Mouse (Mus musculus) left cerebral cortex, adult 2 months (tissue): ENCODE results near the gene Vmn1r184. TPM values are rescaled to one million over a fixed set of nuclear protein-coding genes. Genes with fewer than 3 reads are reported as not detected.
"Not testable (repeated sequence)": the region's sequence is repeated elsewhere in the genome, so short reads cannot be mapped to it uniquely, and the experiment has no call there.

ENCODE experiments used
- DNase-seq, 2 experiments: peaks; one replicate each; pipeline ENCODE4 v3.0.0; 2021 to 2022; ENCODE audit warnings: low spot score in 2 of 2, mixed read lengths in 1 of 2; ENCODE audit errors: extremely low spot score in 1 of 2
- H3K27ac ChIP-seq: fragments of 200-600 bp; 2 replicates; pipeline ENCODE4 v1.8.1; 2022
- H3K4me3 ChIP-seq: fragments of 200-600 bp; 2 replicates; pipeline ENCODE4 v1.8.1; 2022
- intact Hi-C: fragments of 180-260 bp; cut with DNase I; formaldehyde crosslinking; loops from one replicate; pipeline ENCODE4 v1.15.1; 2025
- long read RNA-seq, 2 experiments: library from polyadenylated mRNA; stranded (forward); transcript quantifications; one replicate each; pipeline ENCODE4 v2.0.0; 2021; ENCODE audit warnings: borderline mapping rate in 2 of 2
- total RNA-seq, 2 experiments: library from RNA; stranded (reverse); gene quantifications; 2 replicates each; pipeline ENCODE4 v1.2.3; 2021

Vmn1r184 gene
- not detected for total RNA-seq
- long read RNA-seq, experiment 1, result 0 reads
- long read RNA-seq, experiment 2, result 0 reads

GRCm38 (mm10) chr7:26260034-26260433 lies at the start of gene Vmn1r184:
TSS of gene Vmn1r184 (plus strand) at chr7:26260334.
- H3K4me3 ChIP-seq, DNase-seq, intact Hi-C loops: not testable (repeated sequence)

DNA sequence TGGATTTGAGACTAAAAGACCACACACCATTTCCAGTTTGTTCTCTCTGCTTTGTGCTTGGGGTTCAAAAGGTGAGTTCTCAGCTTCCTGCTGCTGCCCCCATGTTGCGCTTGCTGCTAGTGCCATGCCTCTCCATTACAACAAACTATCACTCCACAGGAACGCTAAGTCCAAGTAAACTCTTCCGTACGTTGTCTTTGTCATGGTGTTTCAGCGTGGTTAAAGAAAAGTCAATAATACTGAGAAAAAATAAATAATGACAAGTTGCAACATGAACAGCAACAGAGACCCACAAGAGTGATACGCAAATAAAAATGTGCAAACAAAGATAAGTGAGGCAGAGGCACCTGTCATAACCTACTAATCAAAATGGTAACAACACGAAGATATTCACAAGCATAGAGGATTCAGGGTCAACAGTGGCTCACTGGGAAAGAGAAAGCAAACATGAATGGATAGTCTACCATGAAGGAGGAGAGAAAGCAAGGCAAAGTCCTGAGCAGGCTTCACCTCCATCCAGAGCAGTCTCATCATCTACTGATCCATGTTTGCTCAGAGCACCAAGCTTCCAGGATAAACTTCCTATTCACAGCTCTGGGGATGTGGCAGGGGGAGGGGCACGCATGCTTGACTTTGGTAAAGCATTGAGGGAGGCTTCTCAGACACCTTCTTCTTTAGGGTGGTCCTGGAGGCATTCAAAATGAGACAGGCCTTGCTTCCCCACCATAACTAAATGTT lies 43.5 kb downstream of the Vmn1r184 start:
- DNase-seq, H3K27ac ChIP-seq, H3K4me3 ChIP-seq, intact Hi-C loops: not testable (repeated sequence)

More at GRCm38 (mm10) chr7:26260034-26260433, at the start of gene Vmn1r184:
- not testable (repeated sequence) for H3K27ac ChIP-seq

- intact Hi-C loops, H3K4me3 ChIP-seq, DNase-seq: not testable (repeated sequence)
Observed at GRCm38 (mm10) chr7:26306926-26307325, 46.8 kb downstream of the Vmn1r184 start, which contains the start of gene Cyp2a4. TSS of gene Cyp2a4 (plus strand) at chr7:26307169.

GRCm38 (mm10) chr7:26311786-26312185 lies 51.7 kb downstream of the Vmn1r184 start:
- H3K27ac ChIP-seq, H3K4me3 ChIP-seq, DNase-seq, intact Hi-C loops: not testable (repeated sequence)

More at GRCm38 (mm10) chr7:26306926-26307325, 46.8 kb downstream of the Vmn1r184 start, which contains the start of gene Cyp2a4:
- not testable (repeated sequence) for H3K27ac ChIP-seq

- H3K4me3 ChIP-seq, H3K27ac ChIP-seq, intact Hi-C loops, DNase-seq: not testable (repeated sequence)
Observed at GRCm38 (mm10) chr7:26315194-26315593, 55.1 kb downstream of the Vmn1r184 start.

DNA sequence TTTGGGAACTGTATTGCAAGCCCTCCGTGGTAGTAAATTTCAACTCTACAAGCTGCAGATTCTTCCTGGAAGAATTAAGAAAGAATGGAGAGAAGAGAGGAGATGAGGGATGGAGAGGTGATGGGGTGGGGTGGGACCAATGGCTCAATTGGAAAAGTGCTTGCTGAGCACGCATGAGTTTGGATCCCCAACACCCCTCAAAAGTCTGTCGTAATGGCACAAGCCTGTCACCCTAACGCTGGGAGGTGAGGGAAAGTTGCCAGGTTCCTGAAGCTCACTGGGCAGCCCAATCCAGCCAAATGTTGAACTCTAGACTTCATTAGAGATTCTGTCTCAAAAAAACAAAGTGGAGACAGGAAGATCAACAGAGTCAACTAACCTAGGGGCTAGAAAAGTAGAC lies 55.7 kb downstream of the Vmn1r184 start:
- DNase-seq, intact Hi-C loops, H3K4me3 ChIP-seq, H3K27ac ChIP-seq: not testable (repeated sequence)

Other genes with a start within 250 kb of the Vmn1r184 start
- gene Cyp2b13, start 198.8 kb upstream of the Vmn1r184 start, total RNA-seq, result not detected
- not detected for gene Cyp2b9, start 86.9 kb upstream of the Vmn1r184 start, total RNA-seq
- not detected for gene Cyp2a4, start 46.8 kb downstream of the Vmn1r184 start, total RNA-seq
- not detected for gene Nlrp9c, start 143.4 kb downstream of the Vmn1r184 start, total RNA-seq
- not detected for gene Nlrp4a, start 174.8 kb downstream of the Vmn1r184 start, total RNA-seq